Mouse (Mus musculus) kidney, adult 8-10 months (tissue): Measurements from ENCODE around the gene Coro1c.

Source experiments
- DNase-seq, 2 experiments: peaks; one replicate each; pipeline ENCODE4 v3.0.0; 2022

Coro1c gene

DNA sequence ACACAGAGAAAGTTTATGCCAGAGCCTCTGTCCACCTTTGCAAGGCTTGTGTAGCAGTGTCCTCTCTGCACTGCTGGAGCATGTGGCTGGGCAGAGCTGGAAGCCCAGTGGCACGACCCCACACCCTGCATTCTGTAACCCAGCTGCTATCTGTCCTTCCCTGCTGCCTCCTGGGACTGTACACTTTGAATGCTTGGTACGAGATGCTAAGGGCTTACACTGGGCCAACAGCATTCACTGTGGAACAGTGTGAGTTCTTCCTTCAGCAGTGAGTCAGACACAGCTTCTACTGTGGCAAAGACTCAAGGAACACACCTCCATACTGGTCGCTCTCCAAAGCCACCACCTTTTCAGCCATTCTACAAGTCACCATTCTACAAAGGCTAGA, 25.2 kb downstream of the Coro1c start:
- DNase-seq: no peak

DNA sequence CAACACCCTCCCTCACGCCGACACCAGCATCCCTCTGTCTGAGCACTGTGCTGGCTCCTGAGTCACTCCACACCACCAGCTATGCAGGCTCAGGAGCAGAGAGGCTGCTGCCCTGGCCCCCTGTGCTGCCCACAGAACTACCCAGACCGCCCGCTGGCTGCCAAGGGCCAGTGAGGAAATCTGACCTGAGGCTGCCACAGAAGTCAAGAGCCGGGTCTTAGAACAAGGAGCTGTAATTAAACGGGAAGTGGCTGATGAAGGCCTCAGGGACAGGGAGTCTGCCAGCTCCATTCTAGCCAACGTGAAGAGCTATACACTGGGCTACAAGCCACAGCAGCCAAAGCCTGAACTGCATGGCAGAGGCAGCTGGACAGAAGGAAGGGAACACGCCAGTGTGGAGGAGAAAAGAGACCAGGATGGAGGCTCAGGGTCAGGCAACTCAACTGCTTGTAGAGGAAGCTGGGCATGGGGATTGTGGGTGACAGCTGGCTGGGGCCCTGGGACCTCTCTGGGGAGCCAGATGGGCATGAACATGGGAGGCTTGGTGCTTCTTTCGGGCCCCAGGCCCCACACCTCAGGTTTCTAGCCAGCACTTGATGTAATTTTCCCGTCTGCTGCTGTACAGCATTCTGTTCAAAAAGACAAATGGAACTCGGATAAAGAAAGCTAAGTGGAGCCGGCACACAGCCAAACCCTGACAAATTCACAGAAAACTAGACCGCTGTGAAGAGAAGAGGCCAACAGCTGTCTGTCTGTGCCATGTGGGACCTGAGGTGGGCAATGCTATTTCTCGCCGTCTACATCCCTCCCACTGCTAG, 25.8 kb downstream of the Coro1c start:
- DNase-seq: no peak

DNA sequence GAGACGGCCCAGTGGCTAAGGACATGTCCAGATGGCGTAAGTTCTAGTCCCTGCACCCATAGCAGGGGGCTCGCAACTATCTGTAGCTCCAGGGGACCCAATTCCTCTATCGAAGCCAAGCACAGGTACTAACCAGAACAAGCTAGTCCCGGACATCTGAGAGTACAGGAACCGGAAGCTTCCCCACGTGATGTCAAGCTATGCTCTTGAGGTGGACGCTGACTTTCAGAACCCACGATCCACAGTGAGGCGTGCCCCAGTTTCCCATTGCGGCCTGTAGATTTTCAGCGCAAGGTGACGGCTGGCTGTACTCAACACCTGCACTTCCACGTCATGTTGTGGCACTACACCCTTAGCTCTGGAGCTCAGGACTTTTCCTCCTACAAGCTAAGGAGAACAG, 27.4 kb downstream of the Coro1c start:
- no peak for DNase-seq

DNA sequence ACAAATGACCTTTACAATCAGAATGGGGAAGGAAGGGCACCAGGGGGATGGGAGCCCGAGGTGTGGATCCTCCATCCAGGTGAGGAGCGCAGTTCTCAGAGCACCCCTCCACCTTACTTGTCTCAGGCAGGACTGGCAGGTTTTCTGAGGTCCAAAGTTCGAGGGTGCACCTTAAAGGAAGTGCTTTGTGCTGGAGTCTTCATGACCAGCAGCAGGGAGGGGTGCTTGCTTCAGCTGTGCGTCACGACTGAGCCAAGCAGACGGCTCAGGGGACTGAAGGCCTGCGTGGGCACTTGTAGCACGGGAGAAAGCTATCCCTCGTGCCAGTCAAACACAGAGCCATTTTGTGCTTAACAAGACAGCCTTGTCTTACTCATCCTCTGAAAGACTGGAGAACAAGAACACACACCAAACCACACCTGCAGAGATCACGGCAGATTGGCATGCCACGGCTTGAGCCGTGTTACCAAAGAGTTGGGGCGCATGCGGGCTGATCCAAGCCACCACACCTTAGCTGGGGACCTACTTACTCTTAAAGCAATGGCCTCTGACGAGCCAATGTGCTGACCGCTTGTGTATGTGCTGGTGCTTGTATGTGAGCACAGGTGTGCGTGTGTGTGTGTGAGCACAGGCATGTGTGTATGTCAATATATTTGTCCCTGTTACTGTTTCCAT, 29.5 kb downstream of the Coro1c start:
- no peak for DNase-seq

DNA sequence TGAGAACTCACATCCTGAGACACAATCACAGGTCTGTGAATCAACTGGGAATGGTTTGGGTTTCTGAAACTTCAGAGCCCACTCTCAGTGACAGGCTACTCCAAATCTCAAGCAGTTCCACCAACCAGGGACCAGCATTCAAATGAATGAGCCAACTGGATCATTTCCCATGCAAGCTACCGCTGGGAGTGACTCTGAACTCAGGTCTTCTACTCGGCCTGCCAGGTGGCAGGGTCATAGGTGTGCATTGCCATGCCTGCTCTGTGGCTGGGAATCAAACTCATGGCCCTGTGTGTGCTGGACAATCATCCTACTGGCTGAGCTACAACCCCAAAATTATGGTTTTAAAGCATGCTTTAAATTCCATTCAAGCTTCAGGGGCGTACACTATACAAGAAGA, 31.0 kb downstream of the Coro1c start:
- no peak for DNase-seq

DNA sequence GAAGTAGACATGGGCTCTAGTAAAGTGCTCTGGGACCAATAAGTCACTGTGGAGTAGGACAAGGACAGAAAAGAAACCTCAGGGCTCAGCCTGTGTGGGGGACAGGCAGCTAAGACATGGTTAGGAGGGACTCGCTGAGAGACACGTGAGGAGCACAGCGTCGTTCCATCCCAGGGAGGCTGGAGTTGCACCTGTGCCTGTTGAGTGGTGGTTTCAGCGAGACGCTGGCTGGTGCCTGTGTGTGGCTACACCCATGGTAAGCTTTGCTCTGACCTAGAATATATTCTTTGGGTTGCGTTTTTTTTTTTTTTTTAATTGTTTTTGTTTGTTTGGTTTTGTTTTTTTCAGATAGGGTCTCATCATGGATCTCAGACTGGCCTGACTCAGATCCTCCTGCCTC, 32.4 kb downstream of the Coro1c start:
- DNase-seq: no peak

DNA sequence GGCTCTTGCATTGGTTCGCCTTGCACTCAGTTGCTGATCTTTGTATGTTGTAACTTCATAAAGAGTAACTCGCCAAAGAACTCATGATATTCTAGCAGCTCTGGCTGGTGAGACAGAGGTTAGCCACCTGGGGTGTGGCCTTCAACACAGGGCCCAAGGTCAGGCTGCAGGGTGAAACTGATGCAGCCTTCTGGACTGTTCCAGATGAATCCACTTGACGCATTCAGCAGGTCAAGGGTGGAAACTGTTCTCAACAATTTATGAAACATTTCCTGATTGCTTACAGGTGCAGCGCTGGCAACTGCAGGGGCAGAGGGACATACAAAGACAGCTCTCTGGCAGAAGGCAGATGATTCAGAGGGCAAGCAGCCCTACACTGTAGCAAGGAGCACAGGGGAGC, 32.9 kb downstream of the Coro1c start:
- DNase-seq: no peak

DNA sequence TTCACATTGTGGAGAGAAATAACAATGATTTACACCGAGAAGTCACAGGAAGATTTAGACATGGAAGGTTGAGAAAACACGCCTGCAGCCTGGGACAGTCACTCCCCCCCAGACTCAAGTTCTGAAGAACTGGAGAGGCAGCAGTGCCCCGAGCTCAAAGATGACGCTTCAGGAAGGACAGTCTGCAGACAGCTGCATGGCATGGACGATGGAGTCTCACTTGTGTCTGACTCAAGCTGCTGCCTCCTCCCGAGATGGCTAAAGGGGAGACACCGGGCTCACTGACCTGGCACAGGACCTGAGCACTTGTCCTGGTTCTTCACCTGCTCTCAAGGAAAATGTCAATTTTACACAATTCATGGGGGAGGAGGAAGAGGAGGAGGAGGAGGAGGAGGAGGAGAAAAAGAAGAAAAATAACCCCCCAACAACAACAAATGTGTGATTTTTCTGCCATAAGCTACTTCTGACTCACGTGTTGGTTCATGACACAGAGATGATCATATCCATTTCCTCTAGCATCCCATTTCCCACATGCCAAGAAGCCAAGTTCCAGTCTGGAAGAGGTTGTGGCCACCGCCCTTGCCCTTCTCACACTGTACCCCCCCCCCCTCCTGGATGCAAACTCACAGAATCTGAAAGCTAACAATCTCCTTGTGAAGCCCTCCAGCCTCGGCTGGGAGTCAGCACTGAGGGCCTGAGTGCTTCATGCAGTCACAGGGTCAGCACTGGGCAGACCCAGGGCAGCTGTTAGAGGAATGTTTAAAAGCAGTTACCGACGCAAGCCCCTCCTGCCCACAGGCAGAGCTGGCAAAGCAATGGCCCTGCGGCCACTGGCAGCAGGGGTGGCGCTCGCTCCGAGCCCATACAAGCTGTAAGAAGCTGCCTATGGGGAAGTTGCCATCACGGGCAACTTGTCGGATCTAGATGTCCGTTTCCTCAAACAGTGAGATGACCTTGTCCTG, 34.2 kb downstream of the Coro1c start:
- DNase-seq: no peak

DNA sequence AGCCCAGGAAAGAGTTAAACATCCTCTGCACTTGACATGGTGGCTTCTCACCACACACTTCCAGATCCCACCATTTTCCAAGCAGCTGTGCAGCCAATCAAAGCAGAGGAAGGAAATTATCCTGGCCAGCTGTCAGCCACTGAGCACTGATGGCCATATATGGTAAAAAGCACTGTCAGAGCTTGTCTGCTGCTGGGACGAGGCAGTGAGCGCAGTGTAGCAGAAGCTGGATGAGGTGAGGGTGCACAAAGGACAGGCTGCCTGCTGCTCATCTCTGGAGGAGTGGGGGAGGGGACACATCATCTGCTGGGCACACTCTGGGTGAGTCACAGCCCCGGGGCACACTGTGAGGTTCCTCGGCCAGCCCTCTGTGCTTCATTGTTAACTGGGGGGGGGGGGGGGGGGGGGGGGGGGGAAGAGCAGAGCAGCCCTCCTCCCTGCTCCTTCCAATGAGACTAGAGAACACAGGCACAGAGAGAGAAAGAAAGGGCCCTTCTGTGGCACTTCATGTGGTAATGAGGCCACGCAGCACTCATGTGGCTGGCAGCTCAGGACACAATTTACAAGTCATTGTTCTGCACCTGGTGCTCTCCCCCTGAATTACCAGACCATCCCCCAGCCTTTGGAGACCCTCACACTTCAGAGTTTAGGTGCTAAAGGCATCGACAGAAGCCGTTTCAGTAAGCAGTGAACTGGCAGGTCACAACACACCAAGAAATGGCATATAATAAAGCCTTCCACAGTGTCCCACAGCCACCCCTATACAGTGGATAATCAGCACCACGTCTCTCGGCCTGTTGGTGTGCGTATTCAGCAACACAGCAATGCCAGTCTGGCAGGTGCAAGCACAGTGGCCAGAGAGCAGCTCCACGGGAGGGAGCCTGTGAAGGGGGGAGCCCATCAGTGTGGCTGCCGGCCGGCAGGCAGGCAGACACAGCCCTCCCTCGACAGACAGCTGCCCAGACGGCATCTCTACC, 35.3 kb downstream of the Coro1c start:
- DNase-seq: peak; percentile 39 to 41

DNA sequence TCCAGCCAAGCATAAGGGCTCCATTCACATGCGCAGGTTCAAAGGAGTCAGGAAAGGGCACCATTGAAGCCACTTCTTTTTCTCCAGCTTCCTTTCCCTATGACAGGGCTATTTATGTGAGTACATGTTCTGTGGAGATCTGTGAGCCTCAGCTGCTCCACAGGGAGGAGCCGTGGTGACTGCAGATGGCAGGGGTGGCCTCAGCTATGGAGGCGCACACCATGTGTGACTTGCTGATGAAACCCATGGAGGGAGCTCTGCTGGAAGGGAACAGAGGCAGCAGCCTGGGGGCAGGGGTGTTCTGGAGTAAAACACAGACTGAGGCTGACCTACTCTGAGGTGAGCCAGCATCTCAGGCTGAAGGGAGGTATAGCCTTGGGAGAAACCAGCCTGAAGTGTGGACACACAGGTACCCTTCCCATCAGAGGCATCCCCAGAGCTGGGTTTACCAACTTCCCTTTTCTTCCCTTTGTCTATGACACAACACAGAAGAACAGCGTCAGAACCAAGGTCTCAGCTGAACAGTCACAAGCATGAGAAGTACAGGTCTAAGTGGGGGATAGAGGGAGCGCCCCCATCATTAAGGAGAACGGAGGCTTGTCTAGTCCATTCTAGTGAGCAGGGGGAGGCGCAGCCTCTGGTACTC, 36.5 kb downstream of the Coro1c start:
- DNase-seq: no peak

DNA sequence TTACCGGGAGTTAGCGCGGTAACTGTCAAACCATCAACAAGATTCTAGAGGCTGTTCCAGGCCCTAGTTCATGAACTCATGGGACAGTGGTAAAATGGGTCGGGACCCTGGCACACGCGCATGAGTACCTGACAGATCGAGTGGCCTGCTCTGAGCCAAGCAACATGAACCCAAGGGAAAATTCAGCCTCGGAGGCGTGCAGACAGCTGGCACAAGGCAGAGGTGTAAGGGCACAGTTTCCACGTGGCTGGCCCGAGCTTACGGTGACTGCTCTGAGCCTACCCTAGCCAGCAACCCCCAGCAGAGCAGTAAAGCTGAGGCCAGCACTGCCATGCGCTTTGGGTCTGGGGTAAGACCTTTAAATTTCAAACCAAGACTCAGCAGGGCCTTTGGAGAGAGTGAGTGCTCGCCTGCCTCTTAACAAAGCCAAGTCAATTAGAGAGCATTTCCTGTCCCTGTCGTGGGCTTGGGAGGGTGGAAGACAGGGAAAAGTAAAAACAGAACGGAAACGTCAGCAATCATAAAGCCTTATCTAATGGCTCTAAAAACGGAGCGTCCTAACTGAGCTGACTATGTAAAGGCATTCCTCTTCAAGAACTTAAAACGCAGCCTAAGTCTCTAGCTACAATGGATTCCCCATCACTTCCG, 38.0 kb downstream of the Coro1c start:
- DNase-seq: peak in 1 of 2 experiments; percentile 53

DNA sequence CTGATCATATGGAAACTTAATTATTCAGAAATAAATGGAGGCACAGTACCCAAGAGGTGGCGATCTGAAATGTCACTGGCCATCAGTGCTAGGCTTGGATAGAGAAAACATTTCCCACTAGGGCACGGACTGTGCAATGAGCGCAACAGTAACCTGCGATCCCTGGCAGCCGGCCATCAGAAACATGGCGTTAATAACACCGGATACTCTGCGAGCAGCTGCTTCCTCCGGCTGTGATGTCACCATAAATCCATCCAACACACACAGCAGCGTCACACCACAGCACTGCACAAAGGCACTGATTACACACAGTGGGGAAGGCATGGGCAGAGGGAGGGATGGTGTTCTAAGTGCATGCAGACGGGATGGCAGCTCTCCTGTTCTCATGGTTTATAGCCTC, 39.4 kb downstream of the Coro1c start:
- peak; percentile 55 to 76 for DNase-seq

DNA sequence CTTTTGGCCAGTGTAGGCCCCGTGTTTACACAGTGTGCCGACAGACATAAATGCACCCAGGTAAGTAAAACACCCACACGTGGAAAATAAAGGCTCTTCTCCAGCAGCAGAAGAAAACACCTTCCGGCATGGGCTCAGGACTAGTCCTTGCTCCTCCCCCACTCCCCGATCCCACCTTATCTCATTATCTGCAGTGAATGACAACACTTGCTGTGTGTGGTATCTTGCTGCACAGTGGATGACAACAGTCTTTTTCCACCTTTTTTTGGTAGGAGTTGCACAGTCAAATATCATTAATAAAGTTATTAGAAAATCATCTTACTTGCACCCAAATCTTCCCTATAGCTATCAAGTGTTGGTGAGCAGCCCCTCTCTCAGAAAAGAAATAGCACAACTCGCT, 43.6 kb downstream of the Coro1c start:
- no peak for DNase-seq

DNA sequence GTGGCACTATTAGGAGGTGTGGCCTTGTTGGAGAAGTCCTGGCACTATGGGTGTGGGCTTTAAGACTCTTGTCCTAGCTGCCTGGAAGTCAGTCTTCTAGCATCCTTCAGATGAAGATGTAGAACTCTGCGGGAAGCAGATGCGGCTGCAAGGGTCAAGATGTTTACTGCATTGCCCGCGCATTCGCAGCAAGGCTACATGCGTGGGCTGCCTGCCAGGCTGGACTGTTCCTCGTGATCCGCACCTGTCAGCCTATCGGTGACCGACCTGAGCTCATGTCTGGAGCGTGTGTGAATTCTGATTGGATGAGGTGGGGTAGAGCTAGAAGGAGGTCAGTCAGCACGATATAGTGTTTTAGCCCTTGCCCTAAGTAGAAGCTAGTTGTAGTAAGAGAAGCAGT, 44.6 kb downstream of the Coro1c start:
- DNase-seq: no peak

DNA sequence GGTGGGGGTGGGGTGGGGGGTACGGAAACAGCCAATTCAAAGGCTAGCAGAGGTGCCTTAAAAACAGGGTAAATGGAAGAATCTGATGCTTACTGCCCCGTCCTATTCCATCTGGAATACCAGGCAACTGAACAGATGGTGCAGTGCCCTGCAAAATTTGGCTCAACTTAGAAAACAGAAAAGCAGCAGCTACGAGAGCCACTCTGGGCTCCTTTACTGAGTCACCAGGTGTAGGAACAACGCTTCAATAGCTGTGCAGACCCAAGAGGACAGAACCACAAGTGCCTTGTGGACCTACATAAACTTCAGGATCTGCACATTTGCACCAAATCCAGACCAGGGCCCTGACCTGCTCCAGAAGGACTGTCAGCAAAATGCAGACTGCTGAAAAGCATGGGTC, 46.1 kb downstream of the Coro1c start:
- no peak for DNase-seq

DNA sequence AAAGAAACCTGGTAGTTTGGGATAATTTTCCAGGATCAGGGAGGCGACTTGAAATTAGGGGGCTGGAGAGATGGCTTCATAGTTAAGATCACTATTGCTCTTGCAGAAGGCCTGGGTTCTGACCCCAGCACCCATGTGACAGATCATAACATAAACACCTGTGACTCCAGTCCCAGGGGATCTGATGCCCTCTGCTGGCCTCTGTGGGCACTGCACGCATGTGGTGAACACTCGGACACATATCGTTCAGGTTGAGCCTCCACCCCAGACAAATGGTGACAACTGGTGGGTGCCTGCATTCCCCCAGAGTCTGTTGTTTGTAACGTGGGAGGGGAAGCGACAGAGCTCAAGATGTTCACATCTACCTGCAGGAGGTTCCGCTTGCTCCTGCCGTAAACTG, 47.3 kb downstream of the Coro1c start:
- no peak for DNase-seq

DNA sequence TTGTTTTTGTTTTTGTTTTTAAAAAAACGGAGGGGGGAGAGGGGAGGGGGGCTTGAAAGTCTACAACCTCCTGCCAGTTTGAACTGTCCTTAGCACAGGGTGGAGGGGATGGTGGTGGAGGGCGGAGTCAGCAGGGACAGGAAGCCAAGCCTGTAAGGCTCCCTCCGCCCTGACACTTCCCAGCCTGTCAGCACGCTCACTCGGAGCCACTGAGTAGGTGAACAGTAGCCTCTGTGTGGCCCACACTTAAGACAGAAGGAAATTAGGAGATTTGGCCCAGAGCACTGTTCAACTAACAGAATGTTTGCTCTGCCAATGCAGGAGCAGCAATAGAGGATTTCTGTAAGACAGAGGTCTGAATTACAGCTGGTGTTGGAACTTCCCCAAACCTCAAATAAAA, 49.6 kb downstream of the Coro1c start:
- no peak for DNase-seq

DNA sequence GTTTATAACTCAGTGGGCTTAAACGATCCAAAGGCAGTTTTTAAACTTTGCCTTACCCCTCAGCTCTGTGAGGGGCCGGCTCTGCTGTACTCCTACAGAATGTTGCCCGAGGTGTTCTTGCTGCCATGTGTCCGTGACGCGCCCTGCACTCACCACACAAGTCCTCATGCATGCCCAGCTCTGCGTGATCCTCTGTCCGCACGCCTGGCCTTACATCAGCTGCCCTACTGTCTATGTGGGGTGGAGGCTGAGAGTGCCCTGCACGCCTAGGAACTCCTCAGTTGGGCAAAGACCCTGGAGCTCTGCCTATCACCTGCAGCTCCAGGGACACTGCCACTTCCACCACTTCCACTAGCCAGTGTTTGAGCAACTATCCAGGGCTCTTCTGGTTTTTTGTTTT, 50.0 kb downstream of the Coro1c start:
- DNase-seq: no peak

DNA sequence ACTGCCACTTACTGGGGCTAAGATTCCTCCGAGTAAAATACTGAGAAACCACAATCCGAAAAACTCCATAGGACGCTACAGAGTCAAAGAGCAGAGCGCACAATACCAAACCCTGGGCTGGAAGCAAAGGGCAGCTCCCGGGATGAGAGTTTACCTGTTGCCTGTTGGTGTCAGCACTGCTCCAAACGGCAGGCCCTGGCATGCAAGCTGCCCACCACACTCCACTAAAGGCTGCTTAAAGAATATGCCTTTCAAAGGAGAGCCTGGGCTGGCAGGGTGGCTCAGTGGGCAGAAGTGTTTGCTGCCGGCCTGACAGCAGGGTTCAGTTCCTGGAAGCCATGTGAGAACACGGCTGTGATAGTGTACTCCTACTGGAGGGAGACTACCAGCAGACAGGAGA, 50.9 kb downstream of the Coro1c start:
- DNase-seq: no peak

DNA sequence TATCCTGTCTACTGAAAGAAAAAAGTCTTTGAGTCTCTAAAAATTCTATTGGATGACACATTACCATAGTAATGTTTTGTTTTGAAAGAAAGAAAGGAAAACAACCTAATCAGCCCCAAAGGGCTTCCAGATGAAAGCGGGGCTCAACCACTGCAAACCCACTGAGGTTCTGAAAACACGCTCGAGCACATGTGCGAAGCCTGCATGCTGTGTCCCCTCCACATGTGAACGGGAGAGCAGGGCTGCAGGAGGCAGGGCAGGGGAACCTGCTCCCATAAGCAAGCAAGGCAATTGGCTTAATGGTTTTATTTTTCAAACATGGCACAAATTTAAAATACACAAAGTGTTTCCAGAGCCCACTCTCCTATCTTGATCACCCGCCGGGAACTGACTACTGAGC, 51.9 kb downstream of the Coro1c start:
- DNase-seq: no peak

DNA sequence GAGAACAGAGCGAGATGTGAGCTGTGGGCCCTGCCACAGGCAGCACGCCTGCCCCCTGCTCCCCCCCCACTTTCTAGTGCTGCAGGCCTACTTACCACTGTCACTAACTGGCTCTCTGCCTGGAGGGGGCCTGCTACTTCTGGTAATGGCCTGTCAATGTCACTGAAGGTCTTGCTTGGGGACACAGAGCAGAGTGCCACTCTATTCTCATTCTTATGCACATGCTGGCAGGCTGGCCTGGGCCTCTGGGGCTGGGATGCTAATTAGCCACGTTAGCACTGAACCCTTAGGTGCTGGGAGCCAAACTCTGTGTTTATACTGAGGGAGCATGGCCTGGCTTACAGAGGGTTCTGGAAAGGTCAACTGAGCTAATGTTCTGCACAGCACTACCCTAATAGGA, 52.9 kb downstream of the Coro1c start:
- DNase-seq: peak; percentile 43 to 76
